Mouse (Mus musculus) Patski (cell line): ENCODE data around the gene Xcl1. TPM values are rescaled to one million over a fixed set of nuclear protein-coding genes. Genes with fewer than 3 reads are reported as not detected.
A peak's percentile ranks its signal among the peaks of the same experiment; 100 is the strongest.

ENCODE experiments used
- ATAC-seq: fragments of 100-300 bp; one replicate; pipeline ENCODE4 v1.8.0; 2021
- CTCF ChIA-PET: fragments of 350-600 bp; sonication (Branson Sonifier 250); formaldehyde crosslinking; loops from one replicate; lab custom pipeline; 2022; ENCODE audit warnings: inconsistent platforms; lab: Charles Lee
- POLR2A ChIA-PET: fragments of 350-600 bp; sonication (Branson Sonifier 250); formaldehyde crosslinking; loops from one replicate; lab custom pipeline; 2022; ENCODE audit warnings: antibody characterized with exemption, inconsistent platforms; lab: Charles Lee
- DNase-seq: peaks from one replicate; pipeline ENCODE4 v3.0.0-alpha.2; 2011; ENCODE audit warnings: low read depth, low spot score
- H3K27me3 ChIP-seq: fragments of 371-371 bp; one replicate; pipeline ENCODE4 v1.5.1; 2021
- CTCF ChIP-seq: fragments of 100-300 bp; IDR thresholded peaks from one replicate; pipeline ENCODE4 v1.5.1; 2021
- in situ Hi-C: fragments of 300-500 bp; cut with MboI; formaldehyde crosslinking; loops from 3 replicates; pipeline ENCODE4 v1.11.1; 2018; ENCODE audit warnings: low pct_unique_long_range_greater_than_20kb, mixed read lengths
- polyA plus RNA-seq: library from polyadenylated mRNA; unstranded; gene quantifications from one replicate; pipeline ENCODE4 v1.2.3, GENCODE M21; 2021

The Xcl1 gene
- polyA plus RNA-seq, 1 experiment from 2014 or later: not detected

- TF ChIP-seq CTCF: no peak
- H3K27me3 ChIP-seq: no peaks in the 10 kb centered on the region
- no peak for ATAC-seq
- in situ Hi-C loops: no loop called here
- POLR2A ChIA-PET: interaction anchor here (0.6 kb wide), 1 partner anchor 409 kb away, joined by 3 read pairs; no protein-coding TSS in a partner anchor
- no peak for DNase-seq
- CTCF ChIA-PET: interaction anchor here (1.4 to 1.6 kb wide), 2 partner anchors 9 to 38 kb away, joined by 3 read pairs; no protein-coding TSS in a partner anchor
Observed at GRCm38 (mm10) chr1:164888563-164888962, 46.8 kb downstream of the Xcl1 start.

- peak; percentile 76 for ATAC-seq
- in situ Hi-C loops: no loop called here
Observed at GRCm38 (mm10) chr1:164887775-164888174, 47.6 kb downstream of the Xcl1 start.

GRCm38 (mm10) chr1:164881891-164882290 is 53.4 kb downstream of the Xcl1 start:
- ChIA-PET POLR2A (no interaction called here), CTCF (no interaction called here)
- no peak for ATAC-seq
- no peak for TF ChIP-seq CTCF
- in situ Hi-C loops: no loop called here
- no peak for DNase-seq
- no peaks in the 10 kb centered on the region for H3K27me3 ChIP-seq

More at GRCm38 (mm10) chr1:164887775-164888174, 47.6 kb downstream of the Xcl1 start:
- CTCF ChIA-PET: interaction anchor here (1.0 to 1.6 kb wide), 3 partner anchors 20 to 161 kb away, joined by 3 read pairs; no protein-coding TSS in a partner anchor
- POLR2A ChIA-PET: no interaction called here
- no peaks in the 10 kb centered on the region for H3K27me3 ChIP-seq
- no peak for DNase-seq
- TF ChIP-seq CTCF: no peak

Other genes starting within 250 kb of the Xcl1 start
- 0.04 TPM for gene Dpt, start 138.9 kb downstream of the Xcl1 start, polyA plus RNA-seq
- not detected for gene Tbx19, start 225.2 kb upstream of the Xcl1 start, polyA plus RNA-seq